Mouse (Mus musculus) liver, embryonic 14.5 days (tissue): Measurements from ENCODE around the gene Tmprss9.
"Not testable (repeated sequence)": the region's sequence is repeated elsewhere in the genome, so short reads cannot be mapped to it uniquely, and the experiment has no call there.

ENCODE experiments used
- CTCF ChIP-seq: IDR thresholded peaks from 2 replicates; pipeline ENCODE4 v1.5.1; 2016; ENCODE audit warnings: antibody characterized with exemption, low read depth, control low read depth
- EP300 ChIP-seq: IDR thresholded peaks from 2 replicates; pipeline ENCODE4 v1.6.1; 2016; ENCODE audit warnings: antibody characterized with exemption, low read depth

DNA sequence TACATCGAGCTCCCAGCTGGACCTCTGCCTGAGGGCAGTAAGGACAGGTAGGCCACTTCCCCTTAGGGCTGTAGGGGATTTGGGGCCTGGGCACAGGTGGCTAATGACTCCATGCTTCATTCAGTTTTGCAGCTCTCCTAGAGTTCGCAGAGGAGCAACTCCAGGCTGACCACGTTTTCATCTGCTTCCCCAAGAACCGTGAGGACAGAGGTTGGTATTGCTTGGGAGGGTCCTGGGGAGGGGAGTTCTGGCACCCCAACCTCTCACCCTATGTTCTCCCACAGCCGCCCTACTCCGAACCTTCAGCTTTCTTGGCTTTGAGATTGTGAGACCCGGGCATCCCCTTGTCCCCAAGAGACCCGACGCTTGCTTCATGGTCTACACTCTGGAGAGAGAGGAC lies 43.1 kb upstream of the Tmprss9 start:
- not testable (repeated sequence) for TF ChIP-seq CTCF, EP300
